Mouse (Mus musculus): ENCODE data around the gene Crk. TPM values are rescaled to one million over a fixed set of nuclear protein-coding genes. Genes with fewer than 3 reads are reported as not detected.

Gene Crk
- polyA plus RNA-seq, 1 experiment, result 160 TPM

- no peak for TF ChIP-seq GATA1 (IDR thresholded peaks at IDR 0.05; ENCODE audit: low read length)
These were observed 10.4 kb upstream of the Crk start for GRCm38 (mm10) chr11:75668621-75669020.

- no peak for TF ChIP-seq GATA1 (IDR thresholded peaks at IDR 0.05; ENCODE audit: low read length)
These were observed 9.7 kb upstream of the Crk start for GRCm38 (mm10) chr11:75669176-75669852.

GRCm38 (mm10) chr11:75669853-75670200, 9.2 kb upstream of the Crk start:
- no peak for TF ChIP-seq GATA1 (IDR thresholded peaks at IDR 0.05; ENCODE audit: low read length)

GRCm38 (mm10) chr11:75671426-75672180, 7.5 kb upstream of the Crk start:
- no peak for TF ChIP-seq GATA1 (IDR thresholded peaks at IDR 0.05; ENCODE audit: low read length)

GRCm38 (mm10) chr11:75673411-75673810, 5.6 kb upstream of the Crk start:
- TF ChIP-seq GATA1 (IDR thresholded peaks at IDR 0.05; ENCODE audit: low read length), result no peak

GRCm38 (mm10) chr11:75674875-75675274, 4.2 kb upstream of the Crk start:
- no peak for TF ChIP-seq GATA1 (IDR thresholded peaks at IDR 0.05; ENCODE audit: low read length)

- no peak for TF ChIP-seq GATA1 (IDR thresholded peaks at IDR 0.05; ENCODE audit: low read length)
These were observed 945 bp upstream of the Crk start for GRCm38 (mm10) chr11:75677881-75678746.

GRCm38 (mm10) chr11:75679439-75680171, 546 bp downstream of the Crk start:
- no peak for TF ChIP-seq GATA1 (IDR thresholded peaks at IDR 0.05; ENCODE audit: low read length)

GRCm38 (mm10) chr11:75684462-75684861, 5.4 kb downstream of the Crk start:
- no peak for TF ChIP-seq GATA1 (IDR thresholded peaks at IDR 0.05; ENCODE audit: low read length)

- TF ChIP-seq GATA1 (IDR thresholded peaks at IDR 0.05; ENCODE audit: low read length), result no peak
These were observed 5.9 kb downstream of the Crk start for GRCm38 (mm10) chr11:75684956-75685355.

- TF ChIP-seq GATA1 (IDR thresholded peaks at IDR 0.05; ENCODE audit: low read length), result no peak
These were observed 8.4 kb downstream of the Crk start for GRCm38 (mm10) chr11:75687343-75687993.

- no peak for TF ChIP-seq GATA1 (IDR thresholded peaks at IDR 0.05; ENCODE audit: low read length)
These were observed 9.1 kb downstream of the Crk start for GRCm38 (mm10) chr11:75688132-75688531.

- no peak for TF ChIP-seq GATA1 (IDR thresholded peaks at IDR 0.05; ENCODE audit: low read length)
These were observed 10.9 kb downstream of the Crk start for GRCm38 (mm10) chr11:75689977-75690376.

- TF ChIP-seq GATA1 (IDR thresholded peaks at IDR 0.05; ENCODE audit: low read length), result no peak
These were observed 12.0 kb downstream of the Crk start for GRCm38 (mm10) chr11:75691047-75691446.

GRCm38 (mm10) chr11:75693570-75693969, 14.5 kb downstream of the Crk start:
- no peak for TF ChIP-seq GATA1 (IDR thresholded peaks at IDR 0.05; ENCODE audit: low read length)
